23 mouse cellular contexts compared by ENCODE assay signal in genomic region chr16:74128443-74128983, GRCm38 (mm10).
"Had no signal": no experiment of that assay in that cellular context is flagged by ENCODE, and none has a peak within 500 bp of the region (broad histone marks: within the 10 kb centered on the region; RNA-seq: fewer than 3 reads in every experiment).

No protein-coding gene starts in this region.

- H3K27ac ChIP-seq: heart, embryonic 10.5 days; hindbrain, embryonic 10.5 days; hindbrain, embryonic 12.5 days; hindbrain, embryonic 14.5 days; intestine, embryonic 15.5 days; layer of hippocampus, adult 2 months; left cerebral cortex, adult 2 months; limb, embryonic 13.5 days; limb, embryonic 15.5 days; liver, embryonic 12.5 days; liver, embryonic 14.5 days had no signal

- H3K4me1 ChIP-seq: heart, embryonic 10.5 days; heart, embryonic 12.5 days; hindbrain, embryonic 10.5 days; hindbrain, embryonic 12.5 days; intestine, embryonic 15.5 days; limb, embryonic 13.5 days; limb, embryonic 15.5 days; liver, embryonic 12.5 days had no signal

- H3K9ac ChIP-seq: heart, embryonic 12.5 days; hindbrain, embryonic 12.5 days; hindbrain, embryonic 14.5 days; intestine, embryonic 15.5 days; limb, embryonic 13.5 days; limb, embryonic 15.5 days; liver, embryonic 12.5 days; liver, embryonic 14.5 days had no signal

- H3K4me2 ChIP-seq: heart, embryonic 12.5 days; hindbrain, embryonic 12.5 days; hindbrain, embryonic 14.5 days; intestine, embryonic 15.5 days; limb, embryonic 13.5 days; limb, embryonic 15.5 days; liver, embryonic 12.5 days had no signal

- H3K27me3 ChIP-seq: heart, embryonic 12.5 days; hindbrain, embryonic 12.5 days; intestine, embryonic 15.5 days; limb, embryonic 13.5 days; limb, embryonic 15.5 days; liver, embryonic 12.5 days had no signal

- H3K36me3 ChIP-seq: heart, embryonic 10.5 days; heart, embryonic 12.5 days; hindbrain, embryonic 10.5 days; hindbrain, embryonic 12.5 days; intestine, embryonic 15.5 days; limb, embryonic 13.5 days; limb, embryonic 15.5 days; liver, embryonic 12.5 days had no signal

- H3K4me3 ChIP-seq: heart, embryonic 10.5 days; heart, embryonic 12.5 days; hindbrain, embryonic 10.5 days; hindbrain, embryonic 12.5 days; intestine, embryonic 15.5 days; layer of hippocampus, adult 2 months; left cerebral cortex, adult 2 months; limb, embryonic 13.5 days; limb, embryonic 15.5 days; liver, embryonic 12.5 days had no signal

- DNase-seq: gastrocnemius, postnatal 14 days; gastrocnemius, postnatal 36 days; heart, adult 11 months; heart, postnatal 10 days; heart, postnatal 4 days; kidney, adult 18-20 months; kidney, adult 8-10 months; kidney, postnatal 10 days; kidney, postnatal 25 days; kidney, postnatal 4 days; left cerebral cortex, postnatal 4 days had no signal
